Mouse (Mus musculus) heart, embryonic 11.5 days (tissue): ENCODE measurements around the gene Lpcat2. TPM values are rescaled to one million over a fixed set of nuclear protein-coding genes. Genes with fewer than 3 reads are reported as not detected.

Experiments used
- ATAC-seq: fragments of 200-750 bp; cut with Nextera tagmentation; replicated peaks from 2 replicates; pipeline ENCODE4 v1.8.0; 2017; ENCODE audit warnings: moderate library complexity; ENCODE audit not compliant: insufficient number of reproducible peaks, low FRiP score, low TSS enrichment
- H3K27ac ChIP-seq: fragments of 300-500 bp; sonication (generic); 2 replicates; pipeline ENCODE4 v1.5.1; 2014; ENCODE audit warnings: mild to moderate bottlenecking, low read depth, low read length
- H3K27me3 ChIP-seq: fragments of 300-500 bp; sonication (generic); 2 replicates; pipeline ENCODE4 v1.6.1; 2014; ENCODE audit warnings: mild to moderate bottlenecking, low read length, mixed read lengths; ENCODE audit not compliant: control insufficient read depth, insufficient read depth
- H3K36me3 ChIP-seq: fragments of 300-500 bp; sonication (generic); 2 replicates; pipeline ENCODE4 v1.6.1; 2014; ENCODE audit warnings: mild to moderate bottlenecking, low read length, moderate library complexity, mixed read lengths; ENCODE audit not compliant: control insufficient read depth, insufficient read depth
- H3K4me1 ChIP-seq: fragments of 300-500 bp; sonication (generic); 2 replicates; pipeline ENCODE4 v1.6.1; 2014; ENCODE audit warnings: low read length; ENCODE audit not compliant: control insufficient read depth, insufficient read depth
- H3K4me2 ChIP-seq: fragments of 300-500 bp; sonication (generic); 2 replicates; pipeline ENCODE4 v1.6.1; 2014; ENCODE audit warnings: mild to moderate bottlenecking, moderate library complexity
- H3K4me3 ChIP-seq: fragments of 300-500 bp; sonication (generic); 2 replicates; pipeline ENCODE4 v1.5.1; 2014; ENCODE audit warnings: low read depth, low read length
- H3K9ac ChIP-seq: fragments of 300-500 bp; sonication (generic); 2 replicates; pipeline ENCODE4 v1.6.1; 2014; ENCODE audit warnings: mild to moderate bottlenecking, low read depth, low read length, moderate library complexity
- H3K9me3 ChIP-seq: fragments of 300-500 bp; sonication (generic); replicated peaks from 2 replicates; pipeline ENCODE4 v1.6.1; 2016; ENCODE audit warnings: low read length; ENCODE audit not compliant: control insufficient read depth
- WGBS: fragments of 180-500 bp; shearing (Covaris S2); extraction: QIAGEN DNeasy Blood & Tissue Kit; methylation state at CpG from one replicate; pipeline ENCODE4 v1.1.7; 2014; ENCODE audit not compliant: insufficient replicate concordance; 5-methylcytosine and 5-hydroxymethylcytosine counted together
- polyA plus RNA-seq: library from polyadenylated mRNA; unstranded; fragments of >200 nt; fragmentation: Nextera tagmentation; extraction: Ambion mirVana; gene quantifications from 2 replicates; pipeline ENCODE4 v1.2.1, GENCODE M21; 2014

Lpcat2 gene
- polyA plus RNA-seq, 1 experiment from 2014 or later: 2.0 TPM

DNA sequence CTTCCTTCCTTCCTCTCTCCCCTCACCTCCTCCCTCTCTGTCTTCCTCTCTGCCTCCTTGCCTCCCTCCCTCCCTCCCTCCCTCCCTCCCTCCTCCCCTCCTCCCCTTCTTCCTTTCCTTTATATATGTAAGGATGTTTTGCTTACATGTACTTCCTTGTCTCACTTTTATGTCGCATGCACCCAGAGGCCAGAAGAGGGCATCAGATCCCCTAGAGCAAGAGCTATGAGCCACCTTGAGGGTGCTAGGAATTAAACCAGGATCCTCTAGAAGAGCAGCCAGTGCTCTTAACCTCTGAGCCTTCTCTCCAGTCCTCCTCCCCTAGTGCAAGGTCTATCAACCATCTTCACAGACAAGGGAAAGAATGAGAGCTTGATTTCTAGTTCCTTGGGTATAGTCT, 40.9 kb downstream of the Lpcat2 start:
- H3K4me2 ChIP-seq: no peak overlapping the region
- H3K36me3 ChIP-seq: no peaks in the 10 kb centered on the region
- no peak overlapping the region for H3K9ac ChIP-seq
- no peak overlapping the region for H3K27ac ChIP-seq
- 76% methylated on average over 1 of the region's 1 CpGs for WGBS
- no peak for ATAC-seq
- no peaks in the 10 kb centered on the region for H3K27me3 ChIP-seq
- no peaks in the 10 kb centered on the region for H3K4me1 ChIP-seq
- H3K9me3 ChIP-seq: no peaks in the 10 kb centered on the region
- H3K4me3 ChIP-seq: no peak overlapping the region

DNA sequence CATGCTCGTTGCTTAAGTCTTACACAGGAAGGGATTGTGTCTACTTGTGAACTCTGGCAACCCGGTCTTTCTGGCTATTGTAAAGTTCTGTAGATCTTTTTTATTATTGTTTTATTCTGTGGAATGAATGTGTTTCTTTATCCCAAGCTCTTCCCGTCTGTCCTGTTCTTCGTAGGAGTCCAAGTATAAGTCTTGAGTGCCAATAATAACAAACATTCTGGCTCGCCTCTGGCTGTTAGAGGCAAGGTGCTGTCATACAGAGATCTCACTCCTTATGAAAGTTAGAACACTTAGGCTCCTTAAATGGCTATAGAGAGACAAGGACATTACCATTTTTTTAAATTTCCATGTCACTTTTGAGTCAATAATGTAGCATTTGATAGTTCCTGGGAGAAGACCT, 41.5 kb downstream of the Lpcat2 start:
- H3K4me1 ChIP-seq: no peaks in the 10 kb centered on the region
- H3K4me2 ChIP-seq: no peak overlapping the region
- H3K36me3 ChIP-seq: no peaks in the 10 kb centered on the region
- no peak overlapping the region for H3K4me3 ChIP-seq
- H3K9me3 ChIP-seq: no peaks in the 10 kb centered on the region
- no peaks in the 10 kb centered on the region for H3K27me3 ChIP-seq
- no peak for ATAC-seq
- 55% methylated on average over 5 of the region's 5 CpGs for WGBS
- H3K9ac ChIP-seq: no peak overlapping the region
- H3K27ac ChIP-seq: no peak overlapping the region

DNA sequence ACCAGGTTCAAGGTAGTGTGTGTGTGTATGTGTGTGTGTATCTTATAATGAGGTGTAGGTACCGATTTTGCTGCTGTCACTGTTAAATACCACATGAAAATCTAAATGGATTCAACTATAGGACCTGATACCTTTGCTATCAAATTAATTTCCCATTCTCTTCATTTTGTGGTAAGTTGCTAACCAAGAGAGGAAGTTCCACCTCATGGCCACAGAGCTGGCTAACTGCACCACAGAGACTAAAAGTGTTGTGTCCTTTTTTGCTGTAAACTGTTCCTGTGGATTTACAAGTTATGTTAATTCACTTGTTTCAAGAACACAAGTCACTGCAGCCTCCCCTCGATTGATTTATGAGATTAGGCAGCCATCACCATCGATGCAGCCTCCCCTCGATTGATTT, 42.7 kb downstream of the Lpcat2 start:
- Histone ChIP-seq H3K36me3 (no peaks in the 10 kb centered on the region), H3K4me2 (no peak overlapping the region), H3K4me3 (no peak overlapping the region), H3K27ac (no peak overlapping the region), H3K9ac (no peak overlapping the region), H3K4me1 (no peaks in the 10 kb centered on the region), H3K27me3 (no peaks in the 10 kb centered on the region), H3K9me3 (no peaks in the 10 kb centered on the region)
- no peak for ATAC-seq
- WGBS: 80% methylated on average over 4 of the region's 4 CpGs

DNA sequence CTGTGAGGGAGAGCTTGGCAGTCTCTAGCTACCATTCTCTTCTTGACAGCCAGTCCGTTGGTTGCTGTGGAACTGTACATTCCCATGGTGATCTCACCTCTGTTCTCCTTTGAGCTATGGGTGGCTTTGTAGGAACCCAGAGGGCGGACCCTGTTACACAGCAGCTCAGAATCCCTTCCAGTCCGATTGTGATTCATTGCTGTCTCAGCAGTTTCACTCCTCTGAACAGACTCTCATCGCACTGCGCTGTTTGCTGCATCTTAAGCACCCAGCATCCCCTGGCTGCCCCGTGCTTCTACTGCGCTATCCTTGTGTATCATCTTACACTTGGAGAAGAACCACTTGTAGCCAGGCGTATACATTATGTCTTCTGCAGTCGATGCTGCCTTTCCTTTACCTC, 44.5 kb downstream of the Lpcat2 start:
- no peak overlapping the region for H3K27ac ChIP-seq
- no peaks in the 10 kb centered on the region for H3K9me3 ChIP-seq
- H3K36me3 ChIP-seq: no peaks in the 10 kb centered on the region
- no peak overlapping the region for H3K4me2 ChIP-seq
- 85% methylated on average over 9 of the region's 9 CpGs for WGBS
- H3K4me3 ChIP-seq: no peak overlapping the region
- no peak overlapping the region for H3K9ac ChIP-seq
- H3K4me1 ChIP-seq: no peaks in the 10 kb centered on the region
- H3K27me3 ChIP-seq: no peaks in the 10 kb centered on the region
- ATAC-seq: no peak

DNA sequence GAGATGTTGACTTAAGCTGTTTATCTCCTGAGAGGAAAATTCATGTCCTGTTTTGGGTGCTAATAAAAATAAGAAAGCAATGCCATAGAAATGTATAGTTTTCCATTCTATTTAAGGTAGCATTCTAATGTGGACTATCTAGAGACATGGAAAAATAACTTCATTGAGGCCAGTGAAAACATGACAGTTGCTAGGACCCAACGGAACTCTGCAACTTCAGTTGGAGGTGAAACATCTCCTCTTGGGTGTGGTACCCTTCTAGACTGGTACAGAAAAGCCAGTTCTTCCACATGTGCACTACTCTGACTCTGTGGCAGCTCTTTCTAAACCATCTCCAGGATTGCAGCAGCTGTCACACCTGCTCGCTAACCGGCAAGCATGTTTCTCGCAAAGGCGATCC, 46.0 kb downstream of the Lpcat2 start, which contains the start of gene Capns2:
Capns2 (plus strand) TSS at position 301 of the 400 bp plus-strand sequence.
- Histone ChIP-seq H3K4me1 (no peaks in the 10 kb centered on the region), H3K4me2 (no peak within 1 kb of the TSS), H3K36me3 (no peaks in the 10 kb centered on the region), H3K4me3 (no peak within 1 kb of the TSS), H3K27ac (no peak within 1 kb of the TSS), H3K9ac (no peak within 1 kb of the TSS), H3K9me3 (no peaks in the 10 kb centered on the region), H3K27me3 (no peaks in the 10 kb centered on the region)
- ATAC-seq: no peak
- 87% methylated on average over 5 of the region's 5 CpGs for WGBS

DNA sequence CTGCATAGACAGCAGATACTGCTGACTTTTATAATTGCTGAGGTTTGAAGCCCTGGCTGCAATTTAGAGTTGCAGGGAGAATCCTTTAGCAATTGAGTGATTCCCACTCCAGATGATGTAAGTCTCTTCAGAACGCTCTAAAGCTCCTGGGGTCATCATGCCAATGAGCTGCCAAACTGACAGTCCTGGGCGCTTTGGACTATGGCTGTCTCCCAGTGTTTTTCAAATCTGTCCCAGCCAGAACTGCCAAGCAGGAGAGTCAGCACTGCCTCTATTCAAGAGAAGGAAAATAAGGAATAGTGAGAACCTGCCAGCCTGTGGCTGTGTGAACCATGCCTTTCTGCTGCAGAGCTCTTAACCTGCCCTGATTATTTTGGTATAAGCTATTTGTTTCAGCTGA, 47.8 kb downstream of the Lpcat2 start:
- 73% methylated on average over 2 of the region's 2 CpGs for WGBS
- no peak overlapping the region for H3K9ac ChIP-seq
- H3K36me3 ChIP-seq: no peaks in the 10 kb centered on the region
- no peak for ATAC-seq
- H3K27ac ChIP-seq: no peak overlapping the region
- H3K4me1 ChIP-seq: no peaks in the 10 kb centered on the region
- no peak overlapping the region for H3K4me3 ChIP-seq
- no peaks in the 10 kb centered on the region for H3K27me3 ChIP-seq
- no peaks in the 10 kb centered on the region for H3K9me3 ChIP-seq
- H3K4me2 ChIP-seq: no peak overlapping the region

DNA sequence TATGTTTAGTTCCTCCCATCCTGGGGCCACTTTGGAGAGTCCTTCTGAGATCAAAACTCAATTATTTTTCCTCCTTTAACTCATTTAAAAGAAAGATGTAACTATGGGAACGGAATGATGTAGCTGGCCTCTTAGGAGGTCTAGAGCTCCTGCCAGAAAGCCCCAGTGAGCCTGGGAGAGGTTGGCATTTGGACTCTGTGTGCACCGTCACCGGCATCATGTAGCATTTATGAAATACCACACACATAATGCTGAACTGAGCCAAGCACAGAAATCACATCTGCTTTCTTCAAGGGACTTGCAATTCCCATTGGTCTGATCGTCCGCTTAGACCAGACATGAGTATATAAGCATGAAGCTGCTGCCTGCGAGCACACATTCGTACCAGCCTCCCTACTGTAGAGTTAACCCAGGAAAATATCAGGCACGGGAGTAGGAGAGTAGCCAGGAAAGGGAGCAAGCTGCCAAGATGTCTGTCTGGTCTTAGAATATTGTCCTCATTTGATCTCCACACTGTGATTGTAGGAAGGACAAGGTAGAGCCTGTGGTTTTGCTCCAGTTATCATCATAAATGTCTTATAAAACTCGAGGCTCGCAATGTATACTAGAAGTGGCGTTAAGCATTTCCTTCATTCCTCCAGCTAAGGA, 48.5 kb downstream of the Lpcat2 start:
- no peaks in the 10 kb centered on the region for H3K4me1 ChIP-seq
- H3K27ac ChIP-seq: no peak overlapping the region
- no peak overlapping the region for H3K9ac ChIP-seq
- no peaks in the 10 kb centered on the region for H3K9me3 ChIP-seq
- H3K36me3 ChIP-seq: no peaks in the 10 kb centered on the region
- 83% methylated on average over 11 of the region's 11 CpGs for WGBS
- H3K4me2 ChIP-seq: no peak overlapping the region
- H3K27me3 ChIP-seq: no peaks in the 10 kb centered on the region
- no peak overlapping the region for H3K4me3 ChIP-seq
- ATAC-seq: no peak

DNA sequence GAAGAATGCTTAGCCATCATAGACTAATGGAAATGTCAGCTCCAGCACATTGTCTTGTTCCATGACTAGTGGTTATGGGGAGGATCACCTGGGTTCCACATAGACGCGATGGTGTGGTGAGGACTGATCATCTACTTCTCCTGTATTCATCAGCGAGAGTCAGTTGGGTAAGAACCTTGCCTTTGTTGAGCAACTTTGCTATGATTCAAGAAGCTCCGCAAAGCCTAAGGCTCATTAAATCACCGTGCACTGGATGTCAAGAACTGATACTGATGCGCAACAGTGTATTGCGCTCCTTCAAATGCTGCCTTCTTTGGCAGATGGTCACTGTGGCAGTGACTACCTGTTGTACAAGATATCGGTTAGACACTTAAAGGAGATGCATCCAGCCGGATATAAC, 51.4 kb downstream of the Lpcat2 start:
- Histone ChIP-seq H3K9me3 (no peaks in the 10 kb centered on the region), H3K27me3 (no peaks in the 10 kb centered on the region), H3K4me2 (no peak overlapping the region), H3K36me3 (no peaks in the 10 kb centered on the region), H3K4me3 (no peak overlapping the region), H3K9ac (no peak overlapping the region), H3K4me1 (no peaks in the 10 kb centered on the region), H3K27ac (no peak overlapping the region)
- WGBS: 89% methylated on average over 9 of the region's 9 CpGs
- no peak for ATAC-seq

DNA sequence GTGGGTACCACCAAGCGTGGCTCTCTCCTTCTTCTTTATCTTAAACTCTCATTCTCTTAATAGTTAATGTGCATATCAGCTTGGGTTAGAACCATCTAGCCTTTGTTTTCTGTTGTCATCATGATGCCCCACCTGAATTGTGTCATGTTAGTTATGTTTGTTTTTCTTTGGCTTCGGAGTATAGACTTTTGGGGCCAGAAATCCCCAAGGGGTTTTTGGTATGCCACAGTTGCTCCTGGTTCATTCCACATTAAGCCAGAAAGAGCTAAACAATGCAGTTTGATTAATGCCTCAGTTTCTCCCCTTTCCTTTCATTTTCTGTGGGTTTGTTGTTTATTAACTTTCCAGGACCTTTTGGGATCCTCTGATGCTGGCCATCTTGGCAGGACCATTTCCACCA, 53.3 kb downstream of the Lpcat2 start:
- Histone ChIP-seq H3K4me3 (no peak overlapping the region), H3K36me3 (no peaks in the 10 kb centered on the region), H3K9ac (no peak overlapping the region), H3K4me2 (no peak overlapping the region), H3K27ac (no peak overlapping the region), H3K9me3 (no peaks in the 10 kb centered on the region), H3K4me1 (no peaks in the 10 kb centered on the region), H3K27me3 (no peaks in the 10 kb centered on the region)
- ATAC-seq: no peak
- WGBS: 78% methylated on average over 2 of the region's 2 CpGs
